Mouse (Mus musculus) spleen, adult 18-20 months (tissue): ENCODE data around the gene Scn1a.
A peak's percentile ranks its signal among the peaks of the same experiment; 100 is the strongest.

ENCODE experiments used
- DNase-seq, 2 experiments: peaks; one replicate each; pipeline ENCODE4 v3.0.0; 2022; ENCODE audit warnings: mixed read lengths in 2 of 2

Gene Scn1a

GRCm38 (mm10) chr2:66440711-66441110 is at the start of gene Scn1a:
TSS of gene Scn1a (minus strand) at chr2:66440840.
- DNase-seq: no peak

- DNase-seq: no peak
Observed at GRCm38 (mm10) chr2:66478395-66478794, 37.8 kb upstream of the Scn1a start.

- no peak for DNase-seq
Observed at GRCm38 (mm10) chr2:66473181-66473822, 32.7 kb upstream of the Scn1a start.

GRCm38 (mm10) chr2:66465484-66465883 is 24.8 kb upstream of the Scn1a start:
- no peak for DNase-seq

- DNase-seq: no peak
Observed at GRCm38 (mm10) chr2:66464874-66465458, 24.3 kb upstream of the Scn1a start.

- DNase-seq: no peak
Observed at GRCm38 (mm10) chr2:66463916-66464315, 23.3 kb upstream of the Scn1a start.

- no peak for DNase-seq
Observed at GRCm38 (mm10) chr2:66462458-66462857, 21.8 kb upstream of the Scn1a start.

- no peak for DNase-seq
Observed at GRCm38 (mm10) chr2:66439764-66440471, 722 bp downstream of the Scn1a start.

GRCm38 (mm10) chr2:66436286-66436685 is 4.4 kb downstream of the Scn1a start:
- DNase-seq: no peak

- peak in 1 of 2 experiments; percentile 2 for DNase-seq
Observed at GRCm38 (mm10) chr2:66409740-66410290, 30.8 kb downstream of the Scn1a start.

GRCm38 (mm10) chr2:66408899-66409739 is 31.5 kb downstream of the Scn1a start:
- no peak for DNase-seq

GRCm38 (mm10) chr2:66408456-66408855 is 32.2 kb downstream of the Scn1a start:
- no peak for DNase-seq

- DNase-seq: no peak
Observed at GRCm38 (mm10) chr2:66392586-66392985, 48.1 kb downstream of the Scn1a start.

GRCm38 (mm10) chr2:66367957-66368356 is 72.7 kb downstream of the Scn1a start:
- no peak for DNase-seq

GRCm38 (mm10) chr2:66350590-66350989 is 90.0 kb downstream of the Scn1a start:
- no peak for DNase-seq

- no peak for DNase-seq
Observed at GRCm38 (mm10) chr2:66346622-66347021, 94.0 kb downstream of the Scn1a start.

GRCm38 (mm10) chr2:66346181-66346580 is 94.5 kb downstream of the Scn1a start:
- DNase-seq: no peak

- no peak for DNase-seq
Observed at GRCm38 (mm10) chr2:66337406-66337805, 103.2 kb downstream of the Scn1a start.

- DNase-seq: no peak
Observed at GRCm38 (mm10) chr2:66336396-66336795, 104.2 kb downstream of the Scn1a start.

GRCm38 (mm10) chr2:66272551-66272950 is 168.1 kb downstream of the Scn1a start:
- no peak for DNase-seq

GRCm38 (mm10) chr2:66256220-66257131 is 184.2 kb downstream of the Scn1a start, which contains the start of gene Ttc21b:
TSS of gene Ttc21b (minus strand) at chr2:66256617.
- peak; percentile 84 to 90 for DNase-seq

- DNase-seq: no peak
Observed at GRCm38 (mm10) chr2:66244013-66244412, 196.6 kb downstream of the Scn1a start.
